In the genomic region with DNA sequence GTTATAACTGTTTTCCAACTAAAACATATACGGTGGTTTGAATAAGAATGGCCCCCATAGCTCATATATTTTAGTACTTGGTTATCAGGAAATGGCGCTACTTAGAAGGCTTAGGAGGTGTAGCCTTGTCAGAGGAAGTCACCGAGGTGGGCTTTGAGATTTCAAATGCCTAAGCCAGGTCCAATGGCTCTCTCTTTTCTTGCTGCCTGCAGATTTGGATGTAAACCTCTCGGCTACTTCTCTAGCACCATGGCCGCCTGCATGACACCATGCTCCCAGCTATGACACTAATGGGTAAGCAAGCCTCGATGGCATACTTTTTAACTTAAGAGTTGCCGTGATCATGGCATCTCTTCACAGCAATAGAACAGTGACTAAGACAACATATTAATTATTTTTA, we compare ENCODE assay signal across 32 mouse cellular contexts.
"Had no signal": no experiment of that assay in that cellular context is flagged by ENCODE, and none has a peak within 500 bp of the region (broad histone marks: within the 10 kb centered on the region; RNA-seq: fewer than 3 reads in every experiment).

No protein-coding gene starts in this region.

- H3K4me2 ChIP-seq: heart, embryonic 11.5 days; heart, embryonic 12.5 days; heart, embryonic 13.5 days; heart, embryonic 15.5 days; hindbrain, embryonic 12.5 days; hindbrain, embryonic 13.5 days; hindbrain, embryonic 14.5 days; hindbrain, embryonic 15.5 days; kidney, embryonic 15.5 days had no signal

- H3K27me3 ChIP-seq: heart, embryonic 12.5 days; heart, embryonic 13.5 days; heart, embryonic 15.5 days; hindbrain, embryonic 12.5 days; hindbrain, embryonic 13.5 days; hindbrain, embryonic 15.5 days had no signal

- H3K27ac ChIP-seq: heart, embryonic 13.5 days; heart, embryonic 15.5 days; hindbrain, embryonic 10.5 days; hindbrain, embryonic 12.5 days; hindbrain, embryonic 13.5 days; hindbrain, embryonic 14.5 days; hindbrain, embryonic 15.5 days; hindbrain, postnatal 0 days; kidney, embryonic 15.5 days; kidney, postnatal 0 days; layer of hippocampus, adult 2 months; left cerebral cortex, adult 2 months had no signal

- DNase-seq: heart, postnatal 10 days; heart, postnatal 36 days; heart, postnatal 4 days; kidney, adult 11 months; kidney, adult 18-20 months; kidney, adult 2 months; kidney, adult 8-10 months; kidney, adult 9 months; kidney, postnatal 10 days; kidney, postnatal 14 days; kidney, postnatal 25 days; kidney, postnatal 36 days; kidney, postnatal 4 days; layer of hippocampus, adult 9-11 months; layer of hippocampus, postnatal 36 days had no signal

- H3K9me3 ChIP-seq: heart, embryonic 12.5 days; heart, embryonic 13.5 days; heart, embryonic 15.5 days; hindbrain, embryonic 10.5 days; hindbrain, embryonic 12.5 days; hindbrain, embryonic 13.5 days; hindbrain, embryonic 15.5 days; kidney, embryonic 15.5 days had no signal

- H3K36me3 ChIP-seq: heart, embryonic 12.5 days; heart, embryonic 13.5 days; heart, embryonic 15.5 days; hindbrain, embryonic 10.5 days; hindbrain, embryonic 12.5 days; hindbrain, embryonic 13.5 days; hindbrain, embryonic 15.5 days; kidney, embryonic 15.5 days had no signal

- H3K4me3 ChIP-seq: heart, embryonic 12.5 days; heart, embryonic 13.5 days; heart, embryonic 15.5 days; hindbrain, embryonic 10.5 days; hindbrain, embryonic 12.5 days; hindbrain, embryonic 13.5 days; hindbrain, embryonic 15.5 days; kidney, embryonic 15.5 days; layer of hippocampus, adult 2 months; left cerebral cortex, adult 2 months had no signal

- ATAC-seq: hindbrain, embryonic 16.5 days; hindbrain, postnatal 0 days; inflammation-experienced regulatory T-cells, adult 6 months; intestine, postnatal 0 days had no signal

- H3K4me1 ChIP-seq: heart, embryonic 15.5 days; hindbrain, embryonic 15.5 days had no signal

- H3K9ac ChIP-seq: heart, embryonic 12.5 days; heart, embryonic 13.5 days; heart, embryonic 15.5 days; hindbrain, embryonic 12.5 days; hindbrain, embryonic 13.5 days; hindbrain, embryonic 14.5 days; hindbrain, embryonic 15.5 days; kidney, embryonic 15.5 days had no signal
